Mouse (Mus musculus): Measurements from ENCODE around the gene Ghdc. TPM values are rescaled to one million over a fixed set of nuclear protein-coding genes. Genes with fewer than 3 reads are reported as not detected.

Gene Ghdc
- total RNA-seq (2021) = 1 to 10 TPM; 7.0 to 8.7 TPM
- long read RNA-seq, experiment 1, partial matches to known transcripts = 2 of 4 reads
- long read RNA-seq, experiment 1, other reads (novel, unspliced or antisense) = 0 of 4 reads
- long read RNA-seq, experiment 2, partial matches to known transcripts = 1 of 10 reads
- long read RNA-seq, experiment 2, other reads (novel, unspliced or antisense) = 5 of 10 reads

GRCm38 (mm10) chr11:100770646-100771408 lies at the start of gene Ghdc:
Gene Ghdc (minus strand): TSS chr11:100770957.
- peak; percentile 52 to 77 for DNase-seq (ENCODE audit: low spot score in 2 of 2)

DNA sequence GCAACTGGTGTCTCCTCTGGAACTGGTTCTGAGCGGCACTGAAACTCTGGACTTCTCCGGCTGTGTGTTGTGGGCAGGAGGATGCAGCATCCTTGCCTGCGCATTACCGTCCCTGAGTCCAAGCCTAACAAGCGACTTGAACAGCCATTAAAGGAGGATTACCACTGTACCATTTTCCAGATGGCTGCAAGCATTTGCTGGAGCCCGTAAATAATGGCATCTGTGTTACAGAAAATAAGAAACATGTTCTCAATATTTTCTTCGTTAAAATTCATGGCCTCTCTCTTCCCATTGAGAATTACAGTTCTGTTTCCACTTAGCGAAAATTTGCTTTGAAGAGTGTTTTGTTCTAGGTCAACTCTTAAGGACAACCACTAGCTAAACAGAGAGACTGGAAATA lies 49.3 kb upstream of the Ghdc start:
- DNase-seq (ENCODE audit: low spot score in 2 of 2) = no peak

DNA sequence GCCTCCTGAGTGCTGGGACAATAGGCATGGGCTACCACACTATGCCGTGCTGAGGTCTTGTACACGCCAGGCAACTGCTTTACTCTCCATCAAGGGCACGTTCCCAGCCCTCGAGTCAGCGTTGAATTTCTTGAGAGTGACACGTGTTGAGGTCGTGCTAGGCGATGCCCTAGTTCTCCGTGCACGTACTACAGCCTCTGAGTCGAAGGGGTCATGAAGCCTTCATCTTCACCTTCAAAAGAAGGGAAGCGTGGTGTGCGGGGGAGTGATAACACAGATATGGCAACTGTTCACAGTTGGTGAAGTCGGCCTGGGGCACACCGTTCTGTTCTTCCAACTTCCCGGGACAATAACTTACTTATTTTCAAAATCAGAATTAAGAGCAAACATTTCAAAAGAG lies 48.9 kb upstream of the Ghdc start:
- no peak for DNase-seq (ENCODE audit: low spot score in 2 of 2)

GRCm38 (mm10) chr11:100819048-100819447 lies 48.3 kb upstream of the Ghdc start:
- DNase-seq (ENCODE audit: low spot score in 2 of 2) = no peak

DNA sequence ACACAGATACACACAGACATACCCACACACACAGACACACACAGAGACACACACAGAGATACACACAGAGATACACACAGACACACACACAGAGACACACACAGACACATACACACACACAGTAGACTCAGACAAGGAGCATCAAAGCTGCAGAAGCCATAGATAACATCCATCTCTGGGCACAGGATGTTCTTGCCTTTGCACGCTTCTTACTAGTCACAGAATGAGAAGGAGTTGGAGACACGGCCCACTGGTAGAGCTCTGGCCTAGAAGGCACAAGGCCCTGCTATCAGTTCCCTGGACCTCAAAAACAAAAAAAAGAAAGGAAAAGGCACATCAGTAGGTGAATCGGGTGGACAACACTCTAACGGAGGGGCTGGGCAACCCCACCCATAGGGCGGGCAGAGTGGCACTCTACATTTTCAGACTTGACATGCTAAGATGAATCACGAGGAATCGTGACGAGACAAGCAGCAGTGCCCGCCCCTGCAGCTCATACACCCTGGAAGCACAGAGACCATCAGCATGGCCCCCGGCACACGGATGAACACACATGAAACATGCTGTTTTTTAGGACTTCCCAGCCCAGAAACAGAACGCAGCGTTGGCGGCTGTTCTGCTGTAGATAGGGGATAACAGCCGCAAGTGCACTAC lies 47.7 kb upstream of the Ghdc start:
- DNase-seq (ENCODE audit: low spot score in 2 of 2) = no peak

DNA sequence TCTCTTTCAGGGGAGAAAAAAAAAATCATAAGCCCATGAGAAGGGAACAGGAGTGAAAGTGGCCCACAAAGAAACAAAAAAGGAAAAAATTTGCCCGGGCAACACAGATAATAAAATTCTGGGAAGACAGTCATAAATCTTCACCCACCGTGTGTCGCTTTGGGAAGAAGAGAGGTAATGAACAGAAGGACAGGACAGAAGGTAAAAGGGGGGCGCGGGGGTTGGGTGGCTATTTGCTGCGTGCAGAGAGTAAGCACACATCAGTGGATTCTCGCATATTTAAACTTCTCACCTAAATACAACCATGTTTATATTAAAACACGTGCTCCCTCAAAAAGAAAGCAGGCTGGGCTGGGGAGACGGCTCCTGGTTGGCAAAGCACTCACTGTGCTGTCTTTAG lies 46.6 kb upstream of the Ghdc start:
- DNase-seq (ENCODE audit: low spot score in 2 of 2) = no peak

GRCm38 (mm10) chr11:100816801-100817200 lies 46.0 kb upstream of the Ghdc start:
- DNase-seq (ENCODE audit: low spot score in 2 of 2) = no peak

DNA sequence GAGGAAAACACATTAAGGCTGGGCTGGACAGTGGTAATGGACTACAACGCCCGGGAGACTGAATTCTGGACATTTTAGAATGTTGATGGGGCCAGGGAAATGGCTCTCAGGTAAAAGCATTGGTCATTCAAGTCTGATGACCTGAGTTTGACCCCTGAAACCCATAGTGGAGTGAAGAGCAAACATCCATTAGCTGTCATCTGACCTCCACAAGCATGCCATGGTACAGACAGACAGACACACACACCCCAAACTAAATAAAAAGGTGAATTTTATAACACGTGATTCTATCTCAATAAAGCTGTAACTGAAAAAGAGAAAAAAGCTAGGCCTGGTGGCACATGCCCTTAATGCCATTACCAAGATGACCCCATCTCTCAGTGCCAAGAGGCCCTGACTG lies 45.6 kb upstream of the Ghdc start:
- DNase-seq (ENCODE audit: low spot score in 2 of 2) = no peak

DNA sequence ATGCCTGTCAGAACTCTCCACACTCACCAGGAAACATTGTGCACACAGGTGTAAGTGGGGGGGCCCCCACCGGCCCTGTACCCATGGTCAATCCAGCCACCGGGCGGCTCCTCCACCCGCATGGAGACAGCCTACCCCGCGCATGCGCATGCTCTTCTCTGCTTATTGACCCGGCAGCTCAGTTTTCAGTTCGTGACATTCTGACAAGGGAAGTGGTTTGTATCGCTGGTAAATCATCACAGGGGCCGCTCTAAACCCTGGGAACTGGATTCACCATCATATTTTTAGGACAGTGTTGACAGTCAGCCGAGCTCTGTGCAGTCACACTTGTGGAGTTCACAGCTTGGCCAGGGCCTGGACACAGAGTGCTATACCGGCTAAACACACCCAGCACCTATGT lies 43.7 kb upstream of the Ghdc start:
- no peak for DNase-seq (ENCODE audit: low spot score in 2 of 2)

GRCm38 (mm10) chr11:100811132-100811531 lies 40.4 kb upstream of the Ghdc start:
- DNase-seq (ENCODE audit: low spot score in 2 of 2) = no peak

GRCm38 (mm10) chr11:100810516-100810915 lies 39.8 kb upstream of the Ghdc start:
- no peak for DNase-seq (ENCODE audit: low spot score in 2 of 2)

- no peak for DNase-seq (ENCODE audit: low spot score in 2 of 2)
Measured at GRCm38 (mm10) chr11:100806380-100807305, 35.9 kb upstream of the Ghdc start.

- no peak for DNase-seq (ENCODE audit: low spot score in 2 of 2)
Measured at GRCm38 (mm10) chr11:100805535-100805934, 34.8 kb upstream of the Ghdc start.

DNA sequence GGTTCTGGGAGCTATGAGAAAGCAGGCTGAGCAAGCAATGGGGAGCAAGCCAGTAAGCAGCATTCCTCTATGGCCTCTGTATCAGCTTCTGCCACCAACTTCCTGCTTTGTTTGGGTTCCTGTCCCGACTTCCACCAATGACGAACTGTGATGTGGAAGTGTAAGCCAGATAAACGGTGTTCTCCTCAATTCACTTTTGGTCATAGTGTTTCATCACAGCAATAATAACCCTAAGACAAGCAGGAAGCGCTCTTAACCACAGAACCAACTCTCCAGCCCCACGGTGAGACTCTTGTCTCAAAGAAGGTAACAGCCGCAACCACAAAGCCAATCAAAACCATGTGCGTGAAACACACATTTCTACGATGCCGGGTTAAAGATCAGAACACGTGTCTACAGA lies 33.7 kb upstream of the Ghdc start:
- no peak for DNase-seq (ENCODE audit: low spot score in 2 of 2)

DNA sequence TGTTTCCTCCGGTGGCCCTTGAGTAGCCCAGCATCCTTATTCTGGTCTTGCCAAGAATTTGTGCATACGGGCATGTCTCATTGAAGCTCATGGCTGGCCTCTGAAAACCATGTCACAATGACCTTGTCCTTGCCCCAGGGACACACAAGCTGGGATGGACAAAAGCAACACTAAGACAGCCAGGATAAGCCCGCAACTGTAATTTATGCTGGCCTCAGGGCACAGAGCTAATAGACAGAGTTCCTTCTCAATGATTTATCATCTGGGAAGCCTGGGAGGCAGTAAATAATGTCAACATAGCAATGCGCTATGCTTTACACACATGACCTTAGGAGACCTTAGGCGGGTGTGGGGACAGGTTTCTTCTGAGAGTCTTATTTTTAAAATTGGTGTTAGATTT lies 28.7 kb upstream of the Ghdc start:
- DNase-seq (ENCODE audit: low spot score in 2 of 2) = no peak

- DNase-seq (ENCODE audit: low spot score in 2 of 2) = no peak
Measured at GRCm38 (mm10) chr11:100796585-100796984, 25.8 kb upstream of the Ghdc start.

GRCm38 (mm10) chr11:100795386-100795785 lies 24.6 kb upstream of the Ghdc start:
- no peak for DNase-seq (ENCODE audit: low spot score in 2 of 2)

- DNase-seq (ENCODE audit: low spot score in 2 of 2) = peak in 1 of 2 experiments; percentile 72
Measured at GRCm38 (mm10) chr11:100791457-100792049, 20.8 kb upstream of the Ghdc start.

DNA sequence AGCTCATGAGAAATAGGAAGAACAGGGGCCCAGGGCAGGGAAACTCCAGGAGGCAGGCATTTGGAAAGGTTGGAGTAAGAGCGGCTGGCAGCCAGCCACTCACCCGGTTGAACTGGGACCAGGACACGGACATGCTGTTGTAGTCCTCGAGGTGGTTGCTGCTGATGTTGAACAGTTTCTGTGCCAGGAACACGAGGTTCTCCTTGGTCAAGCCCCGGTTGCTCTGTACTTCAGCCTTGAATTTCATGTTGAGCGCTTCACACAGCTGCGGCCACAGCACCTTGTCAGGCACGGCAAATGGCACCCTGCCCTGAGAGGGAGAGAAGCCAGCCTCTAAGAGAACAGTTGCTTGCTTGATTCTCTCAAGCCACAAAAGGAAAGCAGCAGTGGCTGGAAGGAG lies 19.9 kb upstream of the Ghdc start:
- peak; percentile 51 to 84 for DNase-seq (ENCODE audit: low spot score in 2 of 2)

DNA sequence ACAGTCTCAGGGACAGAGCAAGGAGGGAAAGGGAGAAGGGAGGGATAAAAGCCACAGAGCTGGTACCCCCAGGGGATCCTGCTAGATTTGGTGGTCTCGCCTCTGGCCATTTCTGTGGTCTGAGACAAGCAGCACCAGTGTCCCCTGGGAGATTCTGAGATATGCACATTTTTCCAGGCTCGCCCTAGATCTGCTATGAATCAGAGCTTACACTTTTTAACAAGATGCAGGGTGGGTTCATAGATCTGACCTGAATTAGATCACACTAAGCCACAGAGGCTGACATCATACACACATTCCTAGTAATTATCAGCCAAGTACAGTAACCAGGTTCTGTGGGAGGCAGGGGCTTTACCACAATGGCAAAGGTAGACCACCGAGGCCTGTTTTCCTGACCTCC lies 18.9 kb upstream of the Ghdc start:
- DNase-seq (ENCODE audit: low spot score in 2 of 2) = no peak

DNA sequence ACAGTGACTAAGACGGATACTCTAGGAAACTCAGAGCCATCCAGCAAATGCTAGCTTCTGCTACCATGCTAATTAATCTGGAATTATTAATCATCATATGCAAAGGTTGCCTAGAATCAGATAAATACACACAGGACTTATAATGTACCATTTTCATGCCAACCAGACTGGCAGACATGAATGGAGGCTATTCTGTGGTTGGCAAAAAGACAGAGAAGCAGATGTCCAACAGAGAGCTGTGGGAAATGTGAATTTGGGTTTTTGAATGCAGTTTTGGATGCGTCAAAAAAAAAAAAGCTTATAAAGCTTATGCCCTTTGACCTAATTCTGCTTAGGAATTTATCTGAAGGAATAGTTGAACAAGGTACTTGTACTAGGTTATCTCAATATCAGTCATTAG lies 15.0 kb upstream of the Ghdc start:
- DNase-seq (ENCODE audit: low spot score in 2 of 2) = peak in 1 of 2 experiments; percentile 58
